Mouse (Mus musculus): ENCODE results near the gene Cdc42. TPM values are rescaled to one million over a fixed set of nuclear protein-coding genes. Genes with fewer than 3 reads are reported as not detected.

The Cdc42 gene
- total RNA-seq (2022): 100 to 1,000 TPM; 121 to 145 (median 138) TPM

GRCm38 (mm10) chr4:137357517-137358254 is at the start of gene Cdc42:
Gene Cdc42, minus strand, starts transcription at chr4:137357720.
- DNase-seq (ENCODE audit: low spot score): peak; percentile 98

- no peak for DNase-seq (ENCODE audit: low spot score)
These were observed 48.1 kb upstream of the Cdc42 start for GRCm38 (mm10) chr4:137405571-137405970.

- peak; percentile 76 for DNase-seq (ENCODE audit: low spot score)
These were observed 39.4 kb upstream of the Cdc42 start for GRCm38 (mm10) chr4:137396641-137397525.

DNA sequence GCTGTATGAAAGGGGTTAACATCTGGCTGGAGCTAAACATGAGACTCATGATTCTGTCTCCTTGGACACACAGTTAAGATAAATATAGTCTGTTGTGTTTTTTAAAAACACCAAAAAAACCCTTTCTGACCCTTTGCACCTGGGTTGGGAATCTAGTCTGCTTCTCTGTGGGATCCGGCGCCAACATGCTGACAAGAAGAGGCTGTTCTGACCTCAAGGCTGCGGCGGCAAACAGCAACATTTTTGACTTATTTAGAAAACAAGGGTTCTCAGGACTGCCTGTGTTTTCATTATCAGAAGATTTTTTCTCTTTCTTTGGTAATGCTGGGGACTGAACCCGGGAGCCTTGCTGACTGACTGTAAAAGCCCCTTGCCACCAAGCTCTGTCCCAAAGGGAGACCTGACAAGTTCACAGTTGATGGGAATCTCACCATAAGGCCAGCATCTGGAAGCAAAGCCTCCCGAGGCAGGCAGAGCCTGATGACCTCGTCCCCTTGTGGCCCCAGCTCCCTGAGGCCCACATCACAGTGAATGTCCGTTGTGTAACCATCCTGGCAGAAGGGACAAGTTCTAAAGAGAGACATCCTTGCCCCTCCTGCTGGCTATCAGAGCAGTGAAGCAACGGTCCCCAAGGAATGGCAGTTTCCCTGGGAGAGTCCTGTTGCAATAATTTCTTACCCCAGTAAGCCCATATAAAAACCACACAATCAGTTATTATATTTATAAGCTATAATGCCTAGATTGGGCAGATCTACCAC is 36.0 kb upstream of the Cdc42 start:
- DNase-seq (ENCODE audit: low spot score): peak; percentile 58

DNA sequence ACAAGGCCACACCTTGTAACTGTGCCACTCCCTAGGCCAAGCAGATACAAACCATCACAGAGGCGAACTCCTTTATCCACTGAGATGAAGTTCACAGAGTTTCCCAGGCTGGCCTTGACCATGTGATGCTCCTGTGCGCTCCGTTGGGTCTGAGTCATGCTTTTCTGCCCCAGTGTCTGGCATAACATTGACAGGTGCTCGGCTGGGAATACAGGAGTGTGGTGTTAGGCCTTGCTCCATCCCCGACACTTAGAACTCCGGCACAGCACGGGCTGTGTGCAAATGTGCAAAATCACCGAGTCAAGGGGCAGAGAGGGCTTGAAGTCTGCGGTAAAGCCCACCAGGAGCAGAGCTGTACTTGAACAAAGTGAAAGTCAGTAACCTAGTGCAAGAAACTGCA is 35.4 kb upstream of the Cdc42 start:
- DNase-seq (ENCODE audit: low spot score): no peak

GRCm38 (mm10) chr4:137391287-137391686 is 33.8 kb upstream of the Cdc42 start:
- DNase-seq (ENCODE audit: low spot score): no peak

DNA sequence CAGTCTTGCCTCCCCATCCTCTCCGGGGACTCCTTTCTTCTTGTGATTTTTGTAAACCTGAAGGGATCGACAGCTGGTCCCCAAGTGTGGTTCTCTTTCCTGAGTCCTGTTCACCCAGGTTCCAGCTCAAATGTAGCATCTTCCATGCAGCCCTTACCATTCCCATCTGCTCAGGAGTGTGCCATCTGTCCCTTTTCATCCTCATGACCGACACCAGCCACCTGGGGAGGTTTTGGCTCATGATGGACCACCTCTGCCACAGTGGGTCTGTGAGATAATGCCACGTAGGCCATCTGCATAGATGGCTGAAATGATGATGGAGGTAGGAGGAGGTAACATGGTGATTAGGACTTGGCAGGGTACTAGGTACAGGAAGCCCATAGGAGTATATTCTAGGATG is 32.7 kb upstream of the Cdc42 start:
- DNase-seq (ENCODE audit: low spot score): no peak

GRCm38 (mm10) chr4:137388983-137389382 is 31.5 kb upstream of the Cdc42 start:
- DNase-seq (ENCODE audit: low spot score): no peak

GRCm38 (mm10) chr4:137388059-137388794 is 30.7 kb upstream of the Cdc42 start:
- peak; percentile 91 for DNase-seq (ENCODE audit: low spot score)

- no peak for DNase-seq (ENCODE audit: low spot score)
These were observed 30.1 kb upstream of the Cdc42 start for GRCm38 (mm10) chr4:137387482-137388058.

GRCm38 (mm10) chr4:137380702-137381605 is 23.4 kb upstream of the Cdc42 start:
- DNase-seq (ENCODE audit: low spot score): no peak

GRCm38 (mm10) chr4:137379713-137380255 is 22.3 kb upstream of the Cdc42 start:
- no peak for DNase-seq (ENCODE audit: low spot score)

DNA sequence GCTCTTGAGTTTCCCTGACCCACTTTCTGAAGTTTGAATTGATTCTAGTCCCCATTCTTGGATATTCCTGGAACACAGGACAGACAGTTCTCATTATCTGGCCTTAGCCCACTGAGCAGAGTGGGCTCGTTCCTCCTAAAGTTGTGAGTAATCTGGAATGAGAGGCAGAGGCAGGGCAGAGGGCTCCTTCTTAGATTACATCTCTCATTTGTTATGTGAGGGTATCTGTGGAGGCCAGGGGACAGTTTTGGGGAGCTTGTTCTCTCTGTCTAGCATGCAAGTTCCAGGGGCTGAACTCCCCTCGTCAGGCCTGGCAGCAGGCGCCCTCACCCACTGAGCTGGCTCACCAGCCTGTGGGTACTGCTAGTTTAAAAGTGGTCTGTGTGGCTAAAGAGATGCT is 21.6 kb upstream of the Cdc42 start:
- no peak for DNase-seq (ENCODE audit: low spot score)

- no peak for DNase-seq (ENCODE audit: low spot score)
These were observed 20.2 kb upstream of the Cdc42 start for GRCm38 (mm10) chr4:137377526-137378304.

DNA sequence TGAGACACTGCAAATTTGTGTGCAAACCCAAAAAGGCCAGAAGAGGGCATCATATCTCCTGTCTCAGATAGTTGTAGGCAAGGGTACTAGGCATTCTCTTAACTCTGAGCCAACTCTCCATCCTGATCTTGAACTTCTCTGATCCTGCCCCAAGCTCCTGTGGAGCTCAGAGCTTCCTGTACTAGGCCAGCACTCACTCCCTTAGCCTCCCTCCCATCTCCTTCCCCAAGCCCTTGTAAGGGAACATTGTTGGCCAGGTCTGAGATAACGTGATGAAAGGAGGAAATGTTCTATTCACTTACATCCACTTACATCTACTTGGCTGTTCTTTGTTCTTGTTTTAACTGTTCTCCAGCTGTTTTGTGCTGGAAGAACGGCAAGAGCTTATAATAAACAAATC is 19.3 kb upstream of the Cdc42 start:
- DNase-seq (ENCODE audit: low spot score): no peak

GRCm38 (mm10) chr4:137375314-137376278 is 18.1 kb upstream of the Cdc42 start:
- DNase-seq (ENCODE audit: low spot score): no peak

GRCm38 (mm10) chr4:137373711-137374110 is 16.2 kb upstream of the Cdc42 start:
- no peak for DNase-seq (ENCODE audit: low spot score)

All from heart, adult 8-10 months (tissue).